Mouse (Mus musculus) heart, postnatal 36 days (tissue): ENCODE data around the gene Irf7. TPM values are rescaled to one million over a fixed set of nuclear protein-coding genes. Genes with fewer than 3 reads are reported as not detected.

Experiments used
- DNase-seq, 2 experiments: peaks; one replicate each; pipeline ENCODE4 v3.0.0; 2021 to 2022
- intact Hi-C: fragments of 180-260 bp; cut with DNase I; formaldehyde crosslinking; loops from one replicate; pipeline ENCODE4 v1.15.1; 2025
- total RNA-seq, 2 experiments: library from RNA; stranded (reverse); gene quantifications; 2 replicates each; pipeline ENCODE4 v1.2.3; 2021

Irf7 gene
- total RNA-seq, 2 experiments from 2014 or later, result 4.1 to 8.6 TPM

- intact Hi-C loops, result loop anchor here (5.0 kb wide), 1 partner anchor 101 kb away; the partner anchor contains the start of genes Deaf1 and Tmem80
- no peak for DNase-seq
These were observed 39.7 kb downstream of the Irf7 start for GRCm38 (mm10) chr7:141226535-141226934.

- no peak for DNase-seq
- intact Hi-C loops, result no loop called here
These were observed 43.5 kb downstream of the Irf7 start for GRCm38 (mm10) chr7:141222696-141223215.

GRCm38 (mm10) chr7:141222126-141222467 lies 44.2 kb downstream of the Irf7 start:
- intact Hi-C loops, result no loop called here
- no peak for DNase-seq

GRCm38 (mm10) chr7:141221249-141222125 lies 44.8 kb downstream of the Irf7 start:
- peak; percentile 89 to 94 for DNase-seq
- intact Hi-C loops, result no loop called here

- intact Hi-C loops, result no loop called here
- no peak for DNase-seq
These were observed 45.9 kb downstream of the Irf7 start for GRCm38 (mm10) chr7:141220377-141220776.

GRCm38 (mm10) chr7:141219558-141220099 lies 46.7 kb downstream of the Irf7 start:
- intact Hi-C loops, result no loop called here
- no peak for DNase-seq

DNA sequence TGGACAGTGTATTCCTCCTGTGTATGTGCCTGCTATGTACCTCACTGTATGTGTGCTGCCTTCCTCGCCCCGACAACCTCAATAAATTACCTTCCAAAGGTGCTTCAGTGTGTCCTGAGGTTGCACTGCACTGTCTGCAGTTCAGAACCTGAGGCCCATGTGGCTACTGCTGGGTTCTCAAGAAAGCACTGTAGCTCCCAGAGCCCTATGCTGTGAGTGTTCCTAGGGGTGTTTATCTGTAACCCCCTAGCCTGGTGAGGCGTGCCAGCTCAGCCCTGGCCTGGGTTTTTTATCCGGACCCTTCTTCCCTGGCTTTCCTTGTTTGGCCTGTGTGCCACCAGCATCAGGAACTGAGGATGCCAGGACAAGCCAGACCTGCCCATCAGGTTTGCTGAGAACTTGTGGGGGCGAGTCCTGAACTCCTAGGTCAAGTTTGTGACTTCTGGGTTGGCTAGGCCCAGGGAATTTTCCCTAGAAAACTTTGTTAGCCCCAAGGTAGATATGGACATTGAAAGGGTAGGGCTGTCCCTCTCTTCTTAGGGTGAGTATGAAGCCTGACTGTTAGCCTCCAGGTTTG lies 47.6 kb downstream of the Irf7 start:
- intact Hi-C loops, result no loop called here
- no peak for DNase-seq

DNA sequence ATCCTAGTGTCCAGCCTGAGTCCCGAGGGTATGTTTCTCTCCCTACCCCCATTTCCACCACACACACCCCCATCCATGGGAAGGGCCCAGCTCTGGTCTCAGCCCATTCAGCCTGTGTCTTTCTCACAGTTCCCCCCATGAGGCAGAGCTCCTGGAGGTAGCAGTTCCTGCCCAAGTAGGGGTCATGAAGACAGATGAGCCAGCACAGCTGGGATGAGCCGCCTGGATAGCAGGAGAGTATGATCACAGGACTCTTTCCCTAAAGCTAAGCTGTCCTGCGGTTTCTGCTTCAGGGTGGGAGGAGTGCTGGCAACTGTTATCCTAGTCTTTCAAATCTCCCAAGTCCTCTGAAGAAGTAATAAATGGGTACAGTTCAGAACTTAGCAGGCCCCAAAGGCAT lies 48.1 kb downstream of the Irf7 start:
- DNase-seq, result no peak
- intact Hi-C loops, result no loop called here

GRCm38 (mm10) chr7:141217343-141218013 lies 48.8 kb downstream of the Irf7 start:
- intact Hi-C loops, result no loop called here
- DNase-seq, result no peak

GRCm38 (mm10) chr7:141216894-141217293 lies 49.4 kb downstream of the Irf7 start:
- DNase-seq, result no peak
- intact Hi-C loops, result no loop called here

GRCm38 (mm10) chr7:141215880-141216733 lies 50.2 kb downstream of the Irf7 start:
- intact Hi-C loops, result no loop called here
- DNase-seq, result no peak

DNA sequence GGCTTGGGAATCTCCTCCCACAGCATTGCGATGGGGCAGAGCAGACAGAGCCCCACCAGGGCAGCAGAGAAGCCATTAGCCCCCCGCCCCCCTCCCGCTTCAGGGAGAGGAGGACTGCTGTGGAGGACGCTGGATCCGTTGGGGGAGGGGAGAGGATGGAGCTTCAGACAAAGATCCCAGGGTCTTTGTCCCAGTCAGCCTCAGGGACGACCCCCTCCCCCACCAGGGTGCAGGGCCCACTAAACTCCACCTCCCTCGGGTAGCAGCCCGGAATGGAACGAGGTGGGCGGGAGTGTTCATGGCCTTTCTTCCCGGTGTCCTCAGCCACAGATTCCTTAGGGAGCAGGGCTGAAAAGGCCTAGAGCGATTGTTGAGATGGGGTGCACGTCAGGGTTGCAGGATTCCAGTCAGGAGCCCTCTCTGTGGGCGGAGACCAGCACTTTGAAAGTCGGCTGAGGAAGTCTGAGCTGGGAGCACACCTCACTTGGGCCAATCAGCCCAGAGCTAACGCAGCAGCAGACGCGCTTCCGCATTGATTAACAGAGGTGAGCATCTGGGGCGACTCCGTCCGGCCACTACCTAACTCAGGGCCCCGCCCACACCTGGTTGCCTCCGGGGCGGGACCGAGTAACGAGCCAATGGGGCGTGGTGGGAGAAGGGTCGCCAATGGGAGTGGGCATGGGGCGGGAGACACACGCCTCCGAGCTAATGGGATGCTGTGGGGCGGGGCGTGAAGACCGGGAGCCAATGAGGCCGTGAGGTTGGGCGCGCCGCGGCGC lies 51.0 kb downstream of the Irf7 start, which contains the start of gene Rassf7:
Rassf7 (plus strand) TSS at position 760 of the 779 bp plus-strand sequence.
- intact Hi-C loops, result no loop called here

DNA sequence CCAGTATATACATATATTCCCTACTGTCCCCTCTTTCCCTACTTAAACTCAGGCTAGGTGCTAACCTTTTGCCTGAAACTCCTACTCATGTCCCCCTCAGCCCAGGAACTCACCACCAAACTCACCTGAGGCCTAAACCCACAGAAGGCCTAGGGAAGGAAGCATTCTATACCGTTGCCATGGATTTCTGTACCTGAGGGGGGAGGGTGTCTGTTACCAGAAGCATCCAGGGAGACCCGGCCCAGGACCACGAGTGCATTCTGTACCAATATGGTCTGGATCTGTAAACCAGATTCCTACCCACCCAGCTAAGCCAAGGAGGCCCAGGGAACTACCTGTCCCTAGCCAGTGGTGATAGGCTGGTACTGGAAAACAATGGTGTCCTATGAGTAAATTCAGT lies 52.0 kb downstream of the Irf7 start:
- intact Hi-C loops, result no loop called here
- DNase-seq, result no peak

More for the DNA sequence above, 51.0 kb downstream of the Irf7 start, which contains the start of gene Rassf7:
- peak; percentile 75 to 79 for DNase-seq

- no peak for DNase-seq
- intact Hi-C loops, result no loop called here
These were observed 52.6 kb downstream of the Irf7 start, which contains the start of gene Lmntd2 for GRCm38 (mm10) chr7:141213605-141214235. TSS of gene Lmntd2 (minus strand) at chr7:141214080.

DNA sequence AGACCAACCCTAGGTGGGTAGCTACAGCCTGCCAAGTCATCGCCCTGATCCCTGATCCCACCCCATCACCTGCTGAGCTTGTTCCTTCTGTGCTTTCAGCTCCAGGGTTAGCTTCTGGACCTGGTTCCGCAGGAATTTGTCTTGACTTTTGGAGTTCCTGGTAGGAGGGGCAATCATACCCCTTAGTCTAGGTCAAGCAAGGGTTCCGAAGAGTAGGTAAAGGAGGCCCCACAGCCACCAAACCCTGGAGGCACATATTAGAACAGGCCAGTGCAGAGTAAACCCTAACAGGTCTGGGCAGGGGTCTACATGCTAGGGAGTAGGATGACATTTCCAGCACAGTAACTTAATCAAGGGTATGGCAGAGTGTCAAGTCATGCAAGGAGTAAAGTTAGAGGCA lies 53.1 kb downstream of the Irf7 start:
- DNase-seq, result no peak
- intact Hi-C loops, result no loop called here
